Mouse (Mus musculus) cerebral cortex, adult 2 months (tissue): ENCODE data around the gene Klf3.

Source experiments
- WGBS: fragments of 180-500 bp; shearing (Covaris S2); methylation state at CpG from one replicate; pipeline ENCODE4 v1.1.7; 2018; 5-methylcytosine and 5-hydroxymethylcytosine counted together

Gene Klf3

DNA sequence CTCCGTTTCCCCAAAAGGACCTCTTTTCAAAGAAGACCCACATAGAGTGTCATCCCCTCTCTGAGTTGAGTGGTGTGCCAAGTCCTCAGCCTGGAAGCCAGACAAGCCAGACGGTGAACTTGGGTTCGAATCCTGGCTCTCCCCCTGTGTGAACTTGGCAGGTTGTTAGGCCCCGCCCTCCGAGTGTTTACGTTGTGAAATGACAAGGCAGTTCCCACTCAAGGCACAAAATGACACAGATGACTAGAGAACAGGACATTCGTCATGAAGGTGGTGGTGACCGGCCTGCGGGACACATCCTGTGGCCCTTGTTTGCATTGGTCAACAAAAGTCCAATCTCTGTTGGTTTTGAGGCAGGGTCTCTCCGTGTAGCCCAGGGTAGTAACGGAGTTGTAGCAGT lies 6.7 kb downstream of the Klf3 start:
- 66% methylated on average over 11 of the region's 11 CpGs for WGBS

DNA sequence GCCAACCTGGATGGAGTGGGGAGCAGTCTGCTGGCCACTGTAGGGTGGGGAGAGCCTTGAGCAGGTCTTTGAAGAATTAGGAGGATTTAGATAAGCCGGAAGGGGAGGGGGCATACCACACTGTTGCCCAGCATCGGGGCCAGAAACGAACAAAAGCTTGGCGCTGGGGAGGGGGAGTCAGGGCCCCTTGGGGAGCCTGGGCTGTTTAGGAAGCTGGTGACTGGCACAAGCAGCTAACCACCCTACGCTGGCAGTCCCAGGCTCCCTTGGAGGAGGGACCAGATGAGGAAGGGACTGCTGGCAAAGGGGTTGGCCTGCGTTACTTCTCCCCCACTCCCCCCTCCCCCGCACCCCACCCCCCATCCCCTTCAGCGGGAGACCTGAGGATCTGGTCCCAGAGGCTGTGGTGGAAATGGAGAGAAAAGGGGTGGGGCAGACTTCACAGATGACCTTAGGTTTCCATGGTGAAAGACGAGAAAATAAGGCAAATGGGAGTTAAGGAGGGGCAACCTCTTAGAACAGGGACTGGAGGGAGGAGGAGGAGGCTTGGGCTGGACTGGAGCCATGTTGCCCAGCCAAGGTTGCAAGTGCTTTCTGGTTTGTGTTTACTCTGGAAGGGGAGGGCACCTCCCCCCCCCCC lies 7.8 kb downstream of the Klf3 start:
- WGBS: 38% methylated on average over 9 of the region's 9 CpGs

GRCm38 (mm10) chr5:64811500-64812123 lies 8.4 kb downstream of the Klf3 start:
- WGBS: 37% methylated on average over 14 of the region's 14 CpGs

GRCm38 (mm10) chr5:64812124-64812982 lies 9.2 kb downstream of the Klf3 start:
- 41% methylated on average over 22 of the region's 22 CpGs for WGBS

GRCm38 (mm10) chr5:64812983-64813304 lies 9.8 kb downstream of the Klf3 start:
- 34% methylated on average over 4 of the region's 4 CpGs for WGBS

DNA sequence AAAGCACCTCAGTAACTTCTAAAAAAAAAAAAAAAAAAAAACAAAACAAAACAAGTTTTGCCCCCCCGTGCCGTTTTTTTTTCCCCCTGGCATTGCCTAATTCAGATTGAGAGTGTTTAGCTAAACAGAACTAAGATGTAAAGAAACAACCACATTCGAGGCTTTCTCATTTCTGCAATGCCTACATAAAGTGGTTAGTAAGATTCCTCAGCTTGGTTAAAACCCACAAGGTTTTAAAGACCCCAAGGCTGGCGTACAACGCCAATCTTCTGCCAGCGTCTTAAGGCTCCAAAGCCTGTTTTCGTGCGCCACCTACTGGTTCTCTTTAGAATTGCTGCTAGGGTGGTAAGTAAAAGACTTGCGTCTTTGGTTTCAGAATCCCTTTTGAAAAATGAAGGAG lies 10.2 kb downstream of the Klf3 start:
- 3% methylated on average over 9 of the region's 9 CpGs for WGBS

DNA sequence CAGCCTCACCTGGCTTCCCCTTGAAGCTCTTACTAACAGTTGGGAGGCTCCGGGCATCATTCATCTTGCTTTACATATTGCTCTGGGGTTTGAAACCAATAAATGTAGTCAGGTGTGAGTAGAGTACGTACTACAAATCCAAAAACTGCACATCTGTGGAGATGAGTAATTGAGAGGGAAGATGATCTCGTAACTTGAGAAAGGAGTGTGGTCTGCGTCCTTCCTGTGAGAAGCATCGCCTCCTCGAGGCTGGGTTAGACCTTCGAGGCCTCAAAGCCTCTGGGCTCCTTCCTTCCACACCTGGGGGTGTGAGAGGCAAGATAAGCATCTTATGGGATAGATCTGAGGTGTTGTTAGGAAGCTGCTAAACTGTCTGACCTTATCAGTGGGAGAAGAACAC lies 11.2 kb downstream of the Klf3 start:
- WGBS: 83% methylated on average over 7 of the region's 7 CpGs

GRCm38 (mm10) chr5:64815631-64816030 lies 12.4 kb downstream of the Klf3 start:
- 80% methylated on average over 8 of the region's 8 CpGs for WGBS

DNA sequence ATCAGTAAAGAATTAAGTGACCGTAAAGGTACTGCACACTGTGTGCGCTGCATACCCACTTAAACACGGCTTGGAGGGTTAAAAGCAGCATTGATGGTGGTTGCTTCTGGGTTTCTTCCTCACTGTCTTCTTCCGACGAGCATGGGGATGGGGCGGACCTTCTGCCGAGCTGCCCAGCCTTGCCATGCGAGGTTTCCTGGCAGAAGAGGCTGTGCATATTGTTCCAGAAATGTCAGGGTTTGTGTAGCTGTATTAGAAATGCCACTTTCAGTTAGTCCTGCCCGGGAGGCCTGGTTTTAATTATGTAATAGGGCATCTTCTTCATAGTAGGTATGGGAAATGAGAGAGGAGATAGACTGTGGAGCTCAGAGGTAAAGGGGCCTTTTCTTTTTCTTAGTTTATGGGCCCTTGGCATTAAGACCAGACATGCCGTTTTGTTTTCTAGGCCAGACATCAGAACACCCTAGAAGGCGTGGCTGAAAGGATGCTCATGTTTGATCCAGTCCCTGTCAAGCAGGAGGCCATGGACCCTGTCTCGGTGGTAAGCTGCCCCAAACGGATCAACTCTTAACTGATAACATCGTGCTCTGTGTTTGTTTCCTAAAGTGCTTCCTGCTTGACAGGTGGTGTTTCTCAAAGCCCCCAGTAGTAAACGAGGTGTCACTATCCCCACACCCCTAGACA lies 13.2 kb downstream of the Klf3 start:
- WGBS: 69% methylated on average over 15 of the region's 15 CpGs

- 76% methylated on average over 8 of the region's 8 CpGs for WGBS
Measured at GRCm38 (mm10) chr5:64816974-64817296, 13.7 kb downstream of the Klf3 start.

DNA sequence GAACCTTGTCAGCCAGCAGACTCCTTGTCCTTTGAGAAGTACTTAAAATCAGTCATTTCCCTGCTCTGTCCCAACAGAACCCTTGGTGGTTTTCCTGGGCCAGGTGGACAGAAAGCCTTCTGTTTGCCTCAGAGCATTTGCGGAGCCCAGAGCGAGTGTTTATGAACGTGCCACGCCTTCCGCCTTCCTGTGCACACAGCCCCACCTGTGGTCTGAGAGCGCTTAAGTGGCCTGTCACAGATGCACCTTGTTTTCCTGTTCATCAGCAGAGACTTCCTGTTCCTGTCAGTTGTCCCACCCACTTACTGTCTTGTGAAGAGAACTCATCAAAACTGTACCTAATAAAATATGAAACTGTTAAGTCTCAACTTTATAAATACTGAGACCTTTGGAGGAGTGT lies 16.2 kb downstream of the Klf3 start:
- 82% methylated on average over 6 of the region's 6 CpGs for WGBS

GRCm38 (mm10) chr5:64820138-64820537 lies 16.9 kb downstream of the Klf3 start:
- WGBS: 52% methylated on average over 10 of the region's 10 CpGs

- 88% methylated on average over 2 of the region's 2 CpGs for WGBS
Measured at GRCm38 (mm10) chr5:64821294-64821693, 18.1 kb downstream of the Klf3 start.

- WGBS: 92% methylated on average over 24 of the region's 24 CpGs
Measured at GRCm38 (mm10) chr5:64821964-64822363, 18.8 kb downstream of the Klf3 start.

- WGBS: 95% methylated on average over 11 of the region's 11 CpGs
Measured at GRCm38 (mm10) chr5:64823431-64823830, 20.2 kb downstream of the Klf3 start.

GRCm38 (mm10) chr5:64824765-64825164 lies 21.6 kb downstream of the Klf3 start:
- WGBS: 52% methylated on average over 3 of the region's 3 CpGs

DNA sequence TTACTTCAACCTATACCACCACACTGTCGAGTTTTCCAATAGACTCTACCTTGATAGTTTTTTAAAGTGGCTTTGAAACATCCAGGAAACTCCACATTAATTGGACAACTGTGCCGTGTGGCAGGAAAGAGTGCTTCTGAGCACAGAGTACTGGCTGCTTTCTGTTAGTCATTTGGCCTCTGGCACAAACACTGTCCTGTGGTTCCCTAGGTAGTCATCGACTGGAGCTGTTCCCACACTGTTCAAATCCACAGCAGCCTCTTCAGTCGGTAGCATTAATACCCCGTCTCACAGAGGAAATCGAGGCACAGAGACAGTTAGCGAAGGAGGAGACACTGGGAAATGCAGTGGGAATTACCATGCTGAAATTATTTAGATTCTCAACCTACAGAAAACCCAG lies 22.3 kb downstream of the Klf3 start:
- 81% methylated on average over 7 of the region's 7 CpGs for WGBS

GRCm38 (mm10) chr5:64827151-64827550 lies 24.0 kb downstream of the Klf3 start:
- WGBS: 97% methylated on average over 12 of the region's 12 CpGs

GRCm38 (mm10) chr5:64828314-64828713 lies 25.1 kb downstream of the Klf3 start:
- WGBS: 83% methylated on average over 9 of the region's 9 CpGs

DNA sequence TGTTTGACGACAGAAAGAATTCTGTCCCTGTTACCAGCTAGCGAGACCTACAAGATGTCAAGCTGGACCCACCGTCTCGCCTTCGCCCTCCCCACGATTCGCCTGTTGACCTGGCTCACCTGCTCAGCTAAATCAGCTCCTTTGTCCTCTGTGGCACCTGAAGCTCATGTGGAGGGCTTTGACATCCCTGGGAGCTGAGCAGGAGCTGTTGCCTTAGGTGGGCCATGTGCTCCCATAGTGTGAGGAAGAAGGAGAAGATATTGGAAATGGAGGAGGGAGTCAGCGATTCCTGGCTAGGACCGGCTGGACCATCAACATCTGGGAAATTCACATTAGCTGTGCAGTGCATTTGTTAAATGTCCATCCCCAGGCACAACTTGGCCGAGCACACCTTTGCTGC lies 26.4 kb downstream of the Klf3 start:
- WGBS: 94% methylated on average over 10 of the region's 10 CpGs

DNA sequence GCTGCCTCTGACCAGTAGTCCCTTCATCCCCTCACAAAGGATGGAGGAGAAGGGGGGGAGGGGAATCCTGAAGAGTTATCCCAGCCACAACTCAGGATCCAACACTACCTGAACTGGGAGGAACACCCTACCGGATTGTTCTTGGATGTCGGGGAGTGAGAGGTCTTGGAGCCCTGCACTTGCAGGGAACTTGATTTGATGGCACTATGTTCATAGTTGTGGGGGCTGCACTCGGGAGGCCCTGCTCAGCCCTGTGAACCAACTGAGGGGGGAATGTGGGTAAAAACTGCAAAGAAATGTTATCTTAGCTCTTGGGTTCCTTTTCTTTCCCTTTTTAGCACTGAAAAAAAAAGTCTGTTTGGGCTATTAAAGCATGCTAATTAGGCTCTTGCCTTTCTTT lies 27.6 kb downstream of the Klf3 start:
- 72% methylated on average over 3 of the region's 3 CpGs for WGBS

- WGBS: 74% methylated on average over 1 of the region's 1 CpGs
Measured at GRCm38 (mm10) chr5:64834213-64834612, 31.0 kb downstream of the Klf3 start.

GRCm38 (mm10) chr5:64835295-64835694 lies 32.1 kb downstream of the Klf3 start:
- WGBS: 86% methylated on average over 4 of the region's 4 CpGs
